Mouse (Mus musculus) cerebellum, adult 9-10 months (tissue): ENCODE measurements at regions not wholly inside any gene's neighbourhood (a gene's known extent, or its start where the extent isn't known, plus 50 kb on each side); places are given as distances from the start of the nearest gene placed in this dataset.
A peak's percentile ranks its signal among the peaks of the same experiment; 100 is the strongest.
"Not testable (repeated sequence)": the region's sequence is repeated elsewhere in the genome, so short reads cannot be mapped to it uniquely, and the experiment has no call there.

Experiments used
- DNase-seq: peaks from one replicate; pipeline ENCODE4 v3.0.0; 2022

- peak; percentile 9 for DNase-seq
These were observed 1043.3 kb upstream of the Cntnap5a start for GRCm38 (mm10) chr1:114641215-114641614.

- DNase-seq = not testable (repeated sequence)
These were observed 1042.7 kb upstream of the Cntnap5a start for GRCm38 (mm10) chr1:114641854-114642253.

GRCm38 (mm10) chr1:114673954-114674353 is 1010.6 kb upstream of the Cntnap5a start:
- DNase-seq = no peak

GRCm38 (mm10) chr1:114681258-114681657 is 1003.3 kb upstream of the Cntnap5a start:
- DNase-seq = no peak

- DNase-seq = no peak
These were observed 963.4 kb upstream of the Cntnap5a start for GRCm38 (mm10) chr1:114721142-114721541.

- DNase-seq = peak; percentile 1
These were observed 955.4 kb upstream of the Cntnap5a start for GRCm38 (mm10) chr1:114729167-114729566.
